In the genomic region with DNA sequence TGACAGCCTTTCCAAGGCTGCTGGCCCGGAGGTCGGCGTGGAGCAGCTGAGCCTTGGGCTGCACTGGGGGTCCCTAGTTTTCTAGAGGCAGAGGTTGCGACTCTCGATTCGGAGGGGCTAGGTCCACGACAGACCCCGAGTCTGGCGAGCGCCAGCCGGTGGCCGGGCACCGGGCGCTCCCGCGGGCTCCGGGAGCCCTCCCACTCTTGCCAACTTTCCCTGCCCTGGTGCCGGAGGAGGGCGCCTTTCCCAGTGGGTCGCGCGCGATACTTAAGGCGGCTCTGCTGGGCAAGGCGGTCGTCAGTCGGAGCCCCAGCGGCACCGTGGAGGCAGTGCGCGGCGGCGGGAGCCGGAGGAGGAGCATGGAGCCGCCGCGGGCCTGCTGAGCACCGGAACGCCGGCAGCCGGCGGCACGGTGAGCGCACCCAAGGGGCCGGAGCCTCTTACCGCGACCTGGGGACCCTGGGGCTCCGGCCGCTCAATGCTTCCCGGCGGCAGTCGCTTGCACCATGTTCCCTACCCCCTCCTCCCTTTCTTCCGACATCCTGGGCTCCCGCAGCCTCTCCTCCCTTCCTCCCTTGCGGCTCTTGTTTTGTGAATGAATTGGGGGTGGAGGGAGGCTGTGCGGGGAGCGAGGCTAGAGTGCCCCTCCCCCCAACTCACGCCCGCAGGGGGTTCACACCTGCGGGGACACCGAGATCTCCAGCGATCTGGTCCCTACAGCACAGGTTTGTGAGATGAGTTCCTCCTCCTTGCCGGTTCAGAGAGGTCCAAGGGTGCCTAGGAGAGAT, we compare ENCODE assay signal across 9 mouse cellular contexts. TPM values are rescaled to one million over a fixed set of nuclear protein-coding genes. Genes with fewer than 3 reads are reported as not detected.
DNase-seq lines count a peak whose midpoint lies in the region; ATAC-seq and TF ChIP-seq lines count a peak whose summit lies in the region.
"Had no signal": no experiment of that assay in that cellular context is flagged by ENCODE, and none has a peak within 500 bp of the region (broad histone marks: within the 10 kb centered on the region; RNA-seq: fewer than 3 reads in every experiment).

No protein-coding gene starts in this region.

- ATAC-seq in granulocyte monocyte progenitor cell, adult 5-6 weeks (replicated peaks; ENCODE audit: poor library complexity, severe bottlenecking), result peak; percentile 52
- peak; percentile 26; the same call in 1 of the 2 replicates for ATAC-seq in intestine, postnatal 0 days
- ATAC-seq in liver, embryonic 12.5 days, result no peak

- TF ChIP-seq CTCF in intestine, postnatal 0 days (IDR thresholded peaks at IDR 0.05; ENCODE audit: low read depth), result peak; percentile 54

- H3K9me3 ChIP-seq in intestine, postnatal 0 days (ENCODE audit: control insufficient read depth), result no peaks in the 10 kb centered on the region
- H3K9me3 ChIP-seq in liver, embryonic 12.5 days (replicated peaks), result no peaks in the 10 kb centered on the region

- WGBS in intestine, postnatal 0 days, result under 1% methylated on average over 62 of the region's 63 CpGs
- under 1% methylated on average over 62 of the region's 63 CpGs for WGBS in liver, embryonic 12.5 days (ENCODE audit: insufficient replicate concordance)

- DNase-seq in kidney, adult 11 months, result peak; percentile 38
- DNase-seq in kidney, adult 9 months, result no peak
- peak; percentile 81 for DNase-seq in embryo, embryonic 11 days
- DNase-seq in testis, postnatal 14 days (ENCODE audit: low spot score), result peak; percentile 41

- H3ac ChIP-seq in myocyte (ENCODE audit: control insufficient read depth, insufficient read length), result no peak overlapping the region

- peak overlapping the region; percentile 58 for H3K4me3 ChIP-seq in intestine, postnatal 0 days (ENCODE audit: low read depth, low read length)
- H3K4me3 ChIP-seq in liver, embryonic 12.5 days, result peak overlapping the region; percentile 48
- no peak overlapping the region for H3K4me3 ChIP-seq in myocyte

- H3K27ac ChIP-seq in intestine, postnatal 0 days (ENCODE audit: low read depth, low read length), result no peak overlapping the region
- H3K27ac ChIP-seq in liver, embryonic 12.5 days, result no peak overlapping the region
- H3K27ac ChIP-seq: macrophage had no signal

- peaks cover 9% of the 10 kb centered on the region; the same call in 1 of the 2 replicates for H3K4me1 ChIP-seq in intestine, postnatal 0 days (replicated peaks; ENCODE audit: control insufficient read depth, insufficient read depth, low read length)
- peaks cover 34% of the 10 kb centered on the region for H3K4me1 ChIP-seq in liver, embryonic 12.5 days

- peak overlapping the region; percentile 98 for H3K4me2 ChIP-seq in intestine, postnatal 0 days (replicated peaks; ENCODE audit: low read depth)
- H3K4me2 ChIP-seq in liver, embryonic 12.5 days, result peak overlapping the region; percentile 73
- peak overlapping the region; percentile 35 for H3K4me2 ChIP-seq in myocyte (ENCODE audit: low read depth)

- no peak for TF ChIP-seq POLR2A in myocyte (IDR thresholded peaks at IDR 0.05; ENCODE audit: insufficient read length, low read depth)

- H3K79me2 ChIP-seq in myocyte (ENCODE audit: control insufficient read depth, insufficient read depth), result no peaks in the 10 kb centered on the region

- H3K36me3 ChIP-seq in intestine, postnatal 0 days (ENCODE audit: control insufficient read depth, insufficient read depth), result peaks cover 12% of the 10 kb centered on the region; the same call in 1 of the 2 replicates
- H3K36me3 ChIP-seq in liver, embryonic 12.5 days, result peaks cover 13% of the 10 kb centered on the region
- H3K36me3 ChIP-seq in myocyte (ENCODE audit: control insufficient read depth, insufficient read depth), result no peaks in the 10 kb centered on the region

- H3K27me3 ChIP-seq in intestine, postnatal 0 days (replicated peaks; ENCODE audit: control insufficient read depth, insufficient read depth, low read length), result peaks cover 18% of the 10 kb centered on the region
- H3K27me3 ChIP-seq in liver, embryonic 12.5 days (replicated peaks), result peaks cover 81% of the 10 kb centered on the region
- peaks cover 22% of the 10 kb centered on the region for H3K27me3 ChIP-seq in myocyte (ENCODE audit: control insufficient read depth, insufficient read depth, insufficient read length)

- H3K9ac ChIP-seq in intestine, postnatal 0 days (ENCODE audit: low read depth, low read length), result peak overlapping the region; percentile 38
- H3K9ac ChIP-seq in liver, embryonic 12.5 days, result peak overlapping the region; percentile 48

TF ChIP-seq in myocyte, 11 proteins besides CTCF, POLR2A, EP300 and RAD21:
- TF ChIP-seq USF1 (IDR thresholded peaks at IDR 0.05; ENCODE audit: low read depth) (no peak), TCF3 (IDR thresholded peaks at IDR 0.05; ENCODE audit: insufficient read length, low read depth) (no peak), TCF12 (IDR thresholded peaks at IDR 0.05; ENCODE audit: insufficient read depth, poor library complexity, severe bottlenecking) (no peak), MYOD1 (IDR thresholded peaks at IDR 0.05; ENCODE audit: control insufficient read depth in 1 of 3, insufficient read length in 2 of 3, low read depth in 2 of 3) (no peak), REST (IDR thresholded peaks at IDR 0.05; ENCODE audit: insufficient read depth, insufficient read length) (no peak), E2F4 (IDR thresholded peaks at IDR 0.05; ENCODE audit: insufficient read depth) (no peak), MAX (IDR thresholded peaks at IDR 0.05; ENCODE audit: low read depth) (no peak), MYOG (IDR thresholded peaks at IDR 0.05; ENCODE audit: control insufficient read depth in 1 of 3, insufficient read depth in 1 of 3, insufficient read length in 2 of 3, low read depth in 2 of 3) (no peak), POLR2AphosphoS2 (IDR thresholded peaks at IDR 0.05; ENCODE audit: insufficient read length, low read depth) (no peak), CEBPB (IDR thresholded peaks at IDR 0.05; ENCODE audit: insufficient read depth, poor library complexity, severe bottlenecking) (no peak), SRF (IDR thresholded peaks at IDR 0.05; ENCODE audit: control insufficient read depth, insufficient read length, low read depth) (no peak)

RNA-seq across cellular contexts. Expression of a gene that starts 0.7 kb away (rescaled TPM):
- not detected in 2 replicates for total RNA-seq in granulocyte monocyte progenitor cell, adult 5-6 weeks (2014; fragmentation: Nextera tagmentation)
- 0.17 and 0.77 TPM in 2 replicates for total RNA-seq in granulocyte monocyte progenitor cell, adult 5-6 weeks (2017)
- polyA plus RNA-seq in intestine, postnatal 0 days (2015; fragmentation: Nextera tagmentation; extraction: Ambion mirVana), result 0.07 and 0.14 TPM in 2 replicates
- polyA plus RNA-seq in liver, embryonic 12.5 days (2016; fragmentation: Nextera tagmentation; extraction: Ambion mirVana), result 0.04 TPM in 2 replicates
- 0.12 TPM for polyA plus RNA-seq in myocyte (2012; fragmentation: generic; extraction: Trizol)

RNA-seq across cellular contexts. Expression of a gene that starts 22.7 kb away (rescaled TPM):
- 55.7 and 56.0 TPM in 2 replicates for total RNA-seq in granulocyte monocyte progenitor cell, adult 5-6 weeks (2014; fragmentation: Nextera tagmentation)
- 50.3 and 57.8 TPM in 2 replicates for total RNA-seq in granulocyte monocyte progenitor cell, adult 5-6 weeks (2017)
- polyA plus RNA-seq in intestine, postnatal 0 days (2015; fragmentation: Nextera tagmentation; extraction: Ambion mirVana), result 22.8 and 25.1 TPM in 2 replicates
- 69.5 and 73.2 TPM in 2 replicates for polyA plus RNA-seq in liver, embryonic 12.5 days (2016; fragmentation: Nextera tagmentation; extraction: Ambion mirVana)
- 45.8 TPM for polyA plus RNA-seq in myocyte (2012; fragmentation: generic; extraction: Trizol)

Comparison
In these comparisons a context has a peak if more than half of its experiments do, and no peak if none do; other contexts are left out.
1. H3K4me2 ChIP-seq: peak in every context shown above with its lines; median percentile 98 in intestine, postnatal 0 days; 73 in liver, embryonic 12.5 days; 35 in myocyte.